Mouse (Mus musculus) intestine, postnatal 0 days (tissue): ENCODE data around the gene Vps9d1. TPM values are rescaled to one million over a fixed set of nuclear protein-coding genes. Genes with fewer than 3 reads are reported as not detected.

Experiments
- ATAC-seq: fragments of 200-750 bp; cut with Nextera tagmentation; 2 replicates; pipeline ENCODE4 v1.8.0; 2017; ENCODE audit warnings: mild to moderate bottlenecking, moderate TSS enrichment, moderate library complexity
- H3K27ac ChIP-seq: fragments of 300-500 bp; sonication (generic); 2 replicates; pipeline ENCODE4 v1.5.1; 2014; ENCODE audit warnings: mild to moderate bottlenecking, low read depth, low read length, moderate library complexity
- H3K27me3 ChIP-seq: fragments of 300-500 bp; sonication (generic); replicated peaks from 2 replicates; pipeline ENCODE4 v1.6.1; 2014; ENCODE audit warnings: low read length, mixed read lengths; ENCODE audit not compliant: control insufficient read depth, insufficient read depth
- H3K36me3 ChIP-seq: fragments of 300-500 bp; sonication (generic); 2 replicates; pipeline ENCODE4 v1.6.1; 2014; ENCODE audit warnings: mild to moderate bottlenecking, moderate library complexity; ENCODE audit not compliant: control insufficient read depth, insufficient read depth
- H3K4me1 ChIP-seq: fragments of 300-500 bp; sonication (generic); replicated peaks from 2 replicates; pipeline ENCODE4 v1.6.1; 2014; ENCODE audit warnings: antibody characterized with exemption, low read length, mixed read lengths; ENCODE audit not compliant: control insufficient read depth, insufficient read depth
- H3K4me2 ChIP-seq: fragments of 300-500 bp; sonication (generic); replicated peaks from 2 replicates; pipeline ENCODE4 v1.6.1; 2014; ENCODE audit warnings: low read depth, mild to moderate bottlenecking, moderate library complexity
- H3K4me3 ChIP-seq: fragments of 300-500 bp; sonication (generic); 2 replicates; pipeline ENCODE4 v1.5.1; 2014; ENCODE audit warnings: low read depth, low read length
- H3K9ac ChIP-seq: fragments of 300-500 bp; sonication (generic); 2 replicates; pipeline ENCODE4 v1.6.1; 2014; ENCODE audit warnings: mild to moderate bottlenecking, low read depth, low read length
- H3K9me3 ChIP-seq: fragments of 300-500 bp; sonication (generic); 2 replicates; pipeline ENCODE4 v1.6.1; 2016; ENCODE audit warnings: mixed run types; ENCODE audit not compliant: control insufficient read depth
- CTCF ChIP-seq: sonication (generic); IDR thresholded peaks from 2 replicates; pipeline ENCODE4 v1.5.1; 2016; ENCODE audit warnings: low read depth, mild to moderate bottlenecking, control low read depth, antibody characterized with exemption, moderate library complexity
- WGBS: fragments of 180-500 bp; shearing (Covaris S2); extraction: QIAGEN DNeasy Blood & Tissue Kit; methylation state at CpG from one replicate; pipeline ENCODE4 v1.1.7; 2014; 5-methylcytosine and 5-hydroxymethylcytosine counted together
- polyA plus RNA-seq: library from polyadenylated mRNA; unstranded; fragments of >200 nt; fragmentation: Nextera tagmentation; extraction: Ambion mirVana; gene quantifications from 2 replicates; pipeline ENCODE4 v1.2.1, GENCODE M21; 2015

Gene Vps9d1
- polyA plus RNA-seq, 1 experiment from 2014 or later, result 7.1 TPM

GRCm38 (mm10) chr8:123250940-123251339 is 3.2 kb downstream of the Vps9d1 start:
- ATAC-seq, result no peak
- H3K36me3 ChIP-seq, result peaks cover 47% of the 10 kb centered on the region
- WGBS, result 98% methylated on average over 5 of the region's 5 CpGs

DNA sequence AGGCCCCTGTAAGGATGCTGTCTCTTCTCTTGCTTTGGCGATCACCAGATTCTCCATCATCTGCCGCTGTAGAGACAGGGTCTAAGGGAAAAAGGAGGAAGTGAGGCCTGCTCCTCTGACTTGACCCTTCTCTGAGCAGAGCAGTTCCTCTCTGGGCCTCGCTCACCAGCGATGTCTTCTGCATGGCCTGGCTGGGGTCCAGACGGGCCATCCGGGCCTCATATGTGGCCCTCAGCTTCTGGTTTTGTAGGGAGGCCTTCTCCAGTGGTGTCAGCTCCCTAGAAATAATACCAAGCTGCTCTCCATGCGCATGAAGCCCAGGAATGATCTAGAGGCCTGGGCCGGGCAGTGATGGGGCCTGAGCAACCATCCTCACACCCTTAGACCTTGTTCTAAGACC is 5.6 kb downstream of the Vps9d1 start:
- H3K27me3 ChIP-seq, result no peaks in the 10 kb centered on the region
- H3K4me2 ChIP-seq, result no peak overlapping the region
- no peak overlapping the region for H3K9ac ChIP-seq
- H3K9me3 ChIP-seq, result no peaks in the 10 kb centered on the region
- 91% methylated on average over 8 of the region's 8 CpGs for WGBS
- H3K4me1 ChIP-seq, result no peaks in the 10 kb centered on the region
- H3K4me3 ChIP-seq, result no peak overlapping the region
- TF ChIP-seq CTCF, result no peak
- ATAC-seq, result no peak
- H3K27ac ChIP-seq, result no peak overlapping the region
- H3K36me3 ChIP-seq, result peaks cover 60% of the 10 kb centered on the region

More at GRCm38 (mm10) chr8:123250940-123251339, 3.2 kb downstream of the Vps9d1 start:
- H3K9ac ChIP-seq, result no peak overlapping the region
- no peak for TF ChIP-seq CTCF
- H3K4me3 ChIP-seq, result no peak overlapping the region
- no peaks in the 10 kb centered on the region for H3K27me3 ChIP-seq
- H3K27ac ChIP-seq, result no peak overlapping the region
- H3K4me2 ChIP-seq, result no peak overlapping the region
- 0 out of 2 replicates have a peak, but pooled peaks cover 2% of the 10 kb centered on the region for H3K4me1 ChIP-seq
- no peaks in the 10 kb centered on the region for H3K9me3 ChIP-seq

DNA sequence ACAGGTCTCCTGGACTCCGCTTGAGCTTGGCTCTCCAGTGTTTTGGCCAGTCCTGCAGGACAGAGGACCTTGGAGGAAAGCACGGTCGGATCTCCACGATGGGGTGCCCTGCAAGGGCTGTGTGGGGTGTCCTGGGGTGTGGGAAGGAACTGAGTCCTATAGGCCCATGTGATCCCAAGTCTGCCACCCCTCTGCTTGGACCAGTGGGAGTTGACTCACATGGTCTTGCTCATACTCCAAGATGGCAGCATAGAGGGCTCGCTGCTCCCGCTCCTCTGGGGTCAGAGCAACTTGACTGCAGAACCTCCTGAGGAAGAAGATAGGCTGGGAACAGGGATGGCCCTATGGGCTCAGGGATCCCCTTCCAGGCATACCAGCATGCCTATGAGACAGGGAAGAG is 6.4 kb downstream of the Vps9d1 start:
- no peak for ATAC-seq
- Histone ChIP-seq H3K27ac (no peak overlapping the region), H3K4me3 (no peak overlapping the region), H3K9ac (no peak overlapping the region), H3K27me3 (no peaks in the 10 kb centered on the region), H3K4me1 (no peaks in the 10 kb centered on the region), H3K36me3 (peaks cover 61% of the 10 kb centered on the region), H3K9me3 (no peaks in the 10 kb centered on the region), H3K4me2 (no peak overlapping the region)
- no peak for TF ChIP-seq CTCF
- WGBS, result 97% methylated on average over 6 of the region's 6 CpGs

DNA sequence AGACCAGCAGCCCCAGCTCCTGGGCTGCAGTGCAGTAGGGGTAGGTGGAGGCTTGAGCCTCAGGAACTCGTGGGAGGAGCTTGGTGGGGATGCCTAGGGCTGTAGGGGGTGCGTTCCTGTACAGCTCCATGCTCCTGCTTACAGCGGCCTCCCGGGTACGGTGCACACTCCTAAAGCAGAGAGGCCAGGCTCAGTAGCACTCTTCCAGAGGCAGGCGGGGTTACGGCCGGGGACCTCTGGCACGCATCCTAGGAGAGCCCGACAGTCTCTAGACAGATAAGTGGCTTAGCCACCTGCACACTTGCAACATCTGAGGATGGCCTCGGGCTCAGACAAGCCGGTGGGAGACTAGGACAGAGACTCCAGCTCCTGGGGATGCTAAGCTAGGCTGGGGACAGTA is 8.6 kb downstream of the Vps9d1 start:
- Histone ChIP-seq H3K9ac (no peak overlapping the region), H3K4me1 (no peaks in the 10 kb centered on the region), H3K4me2 (no peak overlapping the region), H3K9me3 (no peaks in the 10 kb centered on the region), H3K4me3 (no peak overlapping the region), H3K27ac (no peak overlapping the region), H3K36me3 (peaks cover 63% of the 10 kb centered on the region), H3K27me3 (no peaks in the 10 kb centered on the region)
- 87% methylated on average over 12 of the region's 12 CpGs for WGBS
- no peak for ATAC-seq
- TF ChIP-seq CTCF, result no peak

DNA sequence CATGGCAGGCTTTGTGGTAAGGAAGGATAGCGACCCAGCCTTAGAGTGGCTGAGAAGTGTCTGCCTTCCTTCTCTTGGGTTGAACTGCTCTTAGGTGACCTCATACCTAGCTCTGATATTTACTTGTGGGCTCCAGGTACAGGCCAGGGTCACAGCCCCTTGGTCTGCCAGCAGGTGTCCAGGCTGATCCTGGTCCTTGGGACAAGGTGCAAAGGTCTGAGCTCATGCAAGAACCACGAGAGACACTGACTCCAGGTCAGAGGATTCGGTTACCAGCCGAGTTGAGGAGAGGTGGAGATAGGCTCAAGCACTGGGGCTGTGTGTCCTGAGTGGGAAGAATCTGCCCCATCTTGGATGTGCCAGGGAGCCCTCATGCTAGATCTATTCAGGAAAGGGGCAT is 9.8 kb downstream of the Vps9d1 start:
- no peaks in the 10 kb centered on the region for H3K9me3 ChIP-seq
- H3K27ac ChIP-seq, result no peak overlapping the region
- no peak overlapping the region for H3K4me2 ChIP-seq
- no peaks in the 10 kb centered on the region for H3K27me3 ChIP-seq
- 94% methylated on average over 4 of the region's 4 CpGs for WGBS
- H3K4me1 ChIP-seq, result no peaks in the 10 kb centered on the region
- ATAC-seq, result no peak
- peaks cover 58% of the 10 kb centered on the region for H3K36me3 ChIP-seq
- H3K4me3 ChIP-seq, result no peak overlapping the region
- no peak for TF ChIP-seq CTCF
- no peak overlapping the region for H3K9ac ChIP-seq

GRCm38 (mm10) chr8:123243053-123243452 is 11.1 kb downstream of the Vps9d1 start:
- H3K4me2 ChIP-seq, result no peak overlapping the region
- no peaks in the 10 kb centered on the region for H3K4me1 ChIP-seq
- 68% methylated on average over 11 of the region's 11 CpGs for WGBS
- H3K4me3 ChIP-seq, result no peak overlapping the region
- no peaks in the 10 kb centered on the region for H3K9me3 ChIP-seq
- H3K27me3 ChIP-seq, result no peaks in the 10 kb centered on the region
- TF ChIP-seq CTCF, result peak; percentile 52
- ATAC-seq, result no peak
- H3K36me3 ChIP-seq, result peaks cover 45% of the 10 kb centered on the region
- H3K27ac ChIP-seq, result no peak overlapping the region
- H3K9ac ChIP-seq, result no peak overlapping the region
